Mouse (Mus musculus) myocyte (in vitro differentiated cells): ENCODE results near the gene Phf21a.

Experiments used
- CEBPB ChIP-seq: IDR thresholded peaks from 2 replicates; pipeline ENCODE4 v1.6.1; 2011; ENCODE audit warnings: mild to moderate bottlenecking, moderate library complexity; ENCODE audit not compliant: poor library complexity, insufficient read depth, severe bottlenecking
- MYOD1 ChIP-seq, 3 experiments: IDR thresholded peaks; one replicate each; pipeline ENCODE4 v1.6.1; 2011; ENCODE audit warnings: control low read depth in 2 of 3, low read depth in 2 of 3, mild to moderate bottlenecking in 2 of 3, moderate library complexity in 1 of 3; ENCODE audit not compliant: insufficient read length in 2 of 3, control insufficient read depth in 1 of 3
- MYOG ChIP-seq, 3 experiments: IDR thresholded peaks; one replicate each; pipeline ENCODE4 v1.6.1; 2011; ENCODE audit warnings: control low read depth in 2 of 3, low read depth in 2 of 3, mild to moderate bottlenecking in 2 of 3; ENCODE audit not compliant: insufficient read length in 2 of 3, control insufficient read depth in 1 of 3, insufficient read depth in 1 of 3
- POLR2A ChIP-seq: IDR thresholded peaks from one replicate; pipeline ENCODE4 v1.6.1; 2011; ENCODE audit warnings: low read depth, mild to moderate bottlenecking, control low read depth, moderate library complexity; ENCODE audit not compliant: insufficient read length
- POLR2AphosphoS2 ChIP-seq: IDR thresholded peaks from one replicate; pipeline ENCODE4 v1.6.1; 2011; ENCODE audit warnings: low read depth, control low read depth; ENCODE audit not compliant: insufficient read length
- REST ChIP-seq: IDR thresholded peaks from one replicate; pipeline ENCODE4 v1.6.1; 2011; ENCODE audit warnings: mild to moderate bottlenecking, control low read depth, moderate library complexity; ENCODE audit not compliant: insufficient read depth, insufficient read length
- TCF12 ChIP-seq: IDR thresholded peaks from one replicate; pipeline ENCODE4 v1.6.1; 2011; ENCODE audit warnings: mild to moderate bottlenecking, control low read depth; ENCODE audit not compliant: poor library complexity, insufficient read depth, severe bottlenecking
- USF1 ChIP-seq: IDR thresholded peaks from one replicate; pipeline ENCODE4 v1.6.1; 2011; ENCODE audit warnings: low read depth, mild to moderate bottlenecking, control low read depth, moderate library complexity

GRCm38 (mm10) chr2:92325676-92326075, 232.8 kb downstream of the Phf21a start:
- no peak for TF ChIP-seq REST
- no peak for TF ChIP-seq USF1
- TF ChIP-seq TCF12, result no peak
- TF ChIP-seq MYOD1 (IDR thresholded peaks at IDR 0.05; ENCODE audit: control insufficient read depth in 1 of 3, insufficient read length in 2 of 3, low read depth in 2 of 3), result no peak
- no peak for TF ChIP-seq POLR2AphosphoS2
- TF ChIP-seq CEBPB, result no peak
- TF ChIP-seq POLR2A, result no peak
- no peak for TF ChIP-seq MYOG (IDR thresholded peaks at IDR 0.05; ENCODE audit: control insufficient read depth in 1 of 3, insufficient read depth in 1 of 3, insufficient read length in 2 of 3, low read depth in 2 of 3)
